Mouse (Mus musculus): ENCODE measurements at regions not wholly inside any gene's neighbourhood (a gene's known extent, or its start where the extent isn't known, plus 50 kb on each side); places are given as distances from the start of the nearest gene placed in this dataset.

GRCm38 (mm10) chr7:95834236-95834919, 336.7 kb upstream of the Tenm4 start:
- ATAC-seq (ENCODE audit: low FRiP score), result no peak
- Histone ChIP-seq H3K9ac (replicated peaks) (no peak overlapping the region), H3K4me1 (peaks cover 4% of the 10 kb centered on the region; the same call in 1 of the 2 replicates), H3K36me3 (no peaks in the 10 kb centered on the region), H3K4me3 (replicated peaks) (no peak overlapping the region), H3K4me2 (no peak overlapping the region), H3K9me3 (replicated peaks) (no peaks in the 10 kb centered on the region), H3K27ac (replicated peaks) (no peak overlapping the region), H3K27me3 (replicated peaks) (no peaks in the 10 kb centered on the region)
- 35% methylated on average over 10 of the region's 10 CpGs for WGBS

GRCm38 (mm10) chr7:95840476-95840875, 330.6 kb upstream of the Tenm4 start:
- H3K9me3 ChIP-seq (replicated peaks), result no peaks in the 10 kb centered on the region
- no peak for ATAC-seq (ENCODE audit: low FRiP score)
- H3K9ac ChIP-seq (replicated peaks), result no peak overlapping the region

GRCm38 (mm10) chr7:95849874-95850273, 321.2 kb upstream of the Tenm4 start:
- no peak overlapping the region for H3K4me2 ChIP-seq
- no peaks in the 10 kb centered on the region for H3K9me3 ChIP-seq (replicated peaks)
- no peak overlapping the region for H3K27ac ChIP-seq (replicated peaks)
- no peak overlapping the region for H3K4me3 ChIP-seq (replicated peaks)
- no peak for ATAC-seq (ENCODE audit: low FRiP score)
- H3K36me3 ChIP-seq, result no peaks in the 10 kb centered on the region
- 75% methylated on average over 2 of the region's 2 CpGs for WGBS
- H3K4me1 ChIP-seq, result no peaks in the 10 kb centered on the region
- no peaks in the 10 kb centered on the region for H3K27me3 ChIP-seq (replicated peaks)
- H3K9ac ChIP-seq (replicated peaks), result no peak overlapping the region

More at GRCm38 (mm10) chr7:95840476-95840875, 330.6 kb upstream of the Tenm4 start:
- Histone ChIP-seq H3K4me1 (no peaks in the 10 kb centered on the region), H3K27ac (replicated peaks) (no peak overlapping the region), H3K36me3 (no peaks in the 10 kb centered on the region), H3K4me3 (replicated peaks) (no peak overlapping the region), H3K27me3 (replicated peaks) (no peaks in the 10 kb centered on the region), H3K4me2 (no peak overlapping the region)
- 26% methylated on average over 2 of the region's 2 CpGs for WGBS

- Histone ChIP-seq H3K36me3 (no peaks in the 10 kb centered on the region), H3K27me3 (replicated peaks) (no peaks in the 10 kb centered on the region), H3K9ac (replicated peaks) (no peak overlapping the region), H3K4me2 (no peak overlapping the region), H3K4me1 (no peaks in the 10 kb centered on the region), H3K4me3 (replicated peaks) (no peak overlapping the region), H3K27ac (replicated peaks) (no peak overlapping the region), H3K9me3 (replicated peaks) (no peaks in the 10 kb centered on the region)
- 81% methylated on average over 6 of the region's 6 CpGs for WGBS
- no peak for ATAC-seq (ENCODE audit: low FRiP score)
Observed at GRCm38 (mm10) chr7:95852630-95853029, 318.4 kb upstream of the Tenm4 start.

GRCm38 (mm10) chr7:95853225-95853812, 317.7 kb upstream of the Tenm4 start:
- ATAC-seq (ENCODE audit: low FRiP score), result no peak
- no peaks in the 10 kb centered on the region for H3K4me1 ChIP-seq
- H3K9me3 ChIP-seq (replicated peaks), result no peaks in the 10 kb centered on the region
- no peak overlapping the region for H3K9ac ChIP-seq (replicated peaks)
- no peak overlapping the region for H3K4me3 ChIP-seq (replicated peaks)
- no peak overlapping the region for H3K4me2 ChIP-seq
- no peaks in the 10 kb centered on the region for H3K27me3 ChIP-seq (replicated peaks)
- no peak overlapping the region for H3K27ac ChIP-seq (replicated peaks)
- WGBS, result 85% methylated on average over 6 of the region's 6 CpGs
- H3K36me3 ChIP-seq, result no peaks in the 10 kb centered on the region

- no peak overlapping the region for H3K4me3 ChIP-seq (replicated peaks)
- H3K9ac ChIP-seq (replicated peaks), result no peak overlapping the region
- H3K36me3 ChIP-seq, result no peaks in the 10 kb centered on the region
- no peak overlapping the region for H3K4me2 ChIP-seq
- H3K27me3 ChIP-seq (replicated peaks), result no peaks in the 10 kb centered on the region
- ATAC-seq (ENCODE audit: low FRiP score), result no peak
- H3K4me1 ChIP-seq, result no peaks in the 10 kb centered on the region
- H3K27ac ChIP-seq (replicated peaks), result no peak overlapping the region
- no peaks in the 10 kb centered on the region for H3K9me3 ChIP-seq (replicated peaks)
Observed at GRCm38 (mm10) chr7:95858247-95858646, 312.8 kb upstream of the Tenm4 start.

- ATAC-seq (ENCODE audit: low FRiP score), result no peak
- no peak overlapping the region for H3K27ac ChIP-seq (replicated peaks)
- WGBS, result 44% methylated on average over 3 of the region's 3 CpGs
- H3K36me3 ChIP-seq, result no peaks in the 10 kb centered on the region
- H3K4me3 ChIP-seq (replicated peaks), result no peak overlapping the region
- H3K9ac ChIP-seq (replicated peaks), result no peak overlapping the region
- no peaks in the 10 kb centered on the region for H3K4me1 ChIP-seq
- H3K9me3 ChIP-seq (replicated peaks), result no peaks in the 10 kb centered on the region
- no peaks in the 10 kb centered on the region for H3K27me3 ChIP-seq (replicated peaks)
- no peak overlapping the region for H3K4me2 ChIP-seq
Observed at GRCm38 (mm10) chr7:95864233-95864632, 306.8 kb upstream of the Tenm4 start.

GRCm38 (mm10) chr7:95865270-95865669, 305.8 kb upstream of the Tenm4 start:
- Histone ChIP-seq H3K4me2 (no peak overlapping the region), H3K36me3 (no peaks in the 10 kb centered on the region), H3K9me3 (replicated peaks) (no peaks in the 10 kb centered on the region), H3K4me3 (replicated peaks) (no peak overlapping the region), H3K4me1 (no peaks in the 10 kb centered on the region), H3K27ac (replicated peaks) (no peak overlapping the region), H3K9ac (replicated peaks) (no peak overlapping the region), H3K27me3 (replicated peaks) (no peaks in the 10 kb centered on the region)
- no peak for ATAC-seq (ENCODE audit: low FRiP score)
- 56% methylated on average over 3 of the region's 3 CpGs for WGBS

- H3K27ac ChIP-seq (replicated peaks), result no peak overlapping the region
- 37% methylated on average over 6 of the region's 6 CpGs for WGBS
- ATAC-seq (ENCODE audit: low FRiP score), result no peak
- H3K9ac ChIP-seq (replicated peaks), result no peak overlapping the region
- no peaks in the 10 kb centered on the region for H3K36me3 ChIP-seq
- no peaks in the 10 kb centered on the region for H3K27me3 ChIP-seq (replicated peaks)
- no peaks in the 10 kb centered on the region for H3K9me3 ChIP-seq (replicated peaks)
- H3K4me1 ChIP-seq, result no peaks in the 10 kb centered on the region
- H3K4me2 ChIP-seq, result no peak overlapping the region
- H3K4me3 ChIP-seq (replicated peaks), result no peak overlapping the region
Observed at GRCm38 (mm10) chr7:95868753-95869152, 302.3 kb upstream of the Tenm4 start.

GRCm38 (mm10) chr7:95880576-95881267, 290.3 kb upstream of the Tenm4 start:
- H3K4me3 ChIP-seq (replicated peaks), result no peak overlapping the region
- WGBS, result 43% methylated on average over 3 of the region's 3 CpGs
- no peak for ATAC-seq (ENCODE audit: low FRiP score)

GRCm38 (mm10) chr7:95901524-95901923, 269.5 kb upstream of the Tenm4 start:
- no peaks in the 10 kb centered on the region for H3K27me3 ChIP-seq (replicated peaks)
- no peaks in the 10 kb centered on the region for H3K9me3 ChIP-seq (replicated peaks)
- H3K27ac ChIP-seq (replicated peaks), result no peak overlapping the region
- no peak overlapping the region for H3K4me3 ChIP-seq (replicated peaks)
- no peak overlapping the region for H3K9ac ChIP-seq (replicated peaks)
- ATAC-seq (ENCODE audit: low FRiP score), result no peak
- H3K4me1 ChIP-seq, result no peaks in the 10 kb centered on the region
- no peak overlapping the region for H3K4me2 ChIP-seq
- 88% methylated on average over 3 of the region's 3 CpGs for WGBS
- H3K36me3 ChIP-seq, result no peaks in the 10 kb centered on the region

More at GRCm38 (mm10) chr7:95880576-95881267, 290.3 kb upstream of the Tenm4 start:
- Histone ChIP-seq H3K9me3 (replicated peaks) (no peaks in the 10 kb centered on the region), H3K9ac (replicated peaks) (no peak overlapping the region), H3K4me1 (no peaks in the 10 kb centered on the region), H3K36me3 (no peaks in the 10 kb centered on the region), H3K4me2 (no peak overlapping the region), H3K27me3 (replicated peaks) (no peaks in the 10 kb centered on the region), H3K27ac (replicated peaks) (no peak overlapping the region)
